Mouse (Mus musculus) lung, postnatal 36 days (tissue): ENCODE data around the gene Sox1.

Experiments used
- DNase-seq: peaks from one replicate; pipeline ENCODE4 v3.0.0; 2022; ENCODE audit warnings: mixed read lengths

The Sox1 gene

GRCm38 (mm10) chr8:12389801-12390639, 5.1 kb upstream of the Sox1 start:
- no peak for DNase-seq

GRCm38 (mm10) chr8:12390640-12391365, 4.3 kb upstream of the Sox1 start:
- no peak for DNase-seq

GRCm38 (mm10) chr8:12391366-12392250, 3.5 kb upstream of the Sox1 start:
- no peak for DNase-seq

- no peak for DNase-seq
Measured at GRCm38 (mm10) chr8:12392801-12393200, 2.3 kb upstream of the Sox1 start.

- no peak for DNase-seq
Measured at GRCm38 (mm10) chr8:12394385-12395000, 602 bp upstream of the Sox1 start.

GRCm38 (mm10) chr8:12396501-12397345, 1.6 kb downstream of the Sox1 start:
- DNase-seq: no peak

GRCm38 (mm10) chr8:12397346-12397925, 2.3 kb downstream of the Sox1 start:
- DNase-seq: no peak

GRCm38 (mm10) chr8:12398011-12398945, 3.2 kb downstream of the Sox1 start:
- DNase-seq: no peak

- DNase-seq: no peak
Measured at GRCm38 (mm10) chr8:12399421-12400205, 4.5 kb downstream of the Sox1 start.

GRCm38 (mm10) chr8:12400611-12401390, 5.7 kb downstream of the Sox1 start:
- no peak for DNase-seq

- DNase-seq: no peak
Measured at GRCm38 (mm10) chr8:12401391-12402270, 6.5 kb downstream of the Sox1 start.

- no peak for DNase-seq
Measured at GRCm38 (mm10) chr8:12402709-12403108, 7.6 kb downstream of the Sox1 start.

GRCm38 (mm10) chr8:12408020-12408419, 12.9 kb downstream of the Sox1 start:
- DNase-seq: no peak

GRCm38 (mm10) chr8:12409976-12410375, 14.9 kb downstream of the Sox1 start:
- DNase-seq: no peak

- no peak for DNase-seq
Measured at GRCm38 (mm10) chr8:12417056-12417455, 22.0 kb downstream of the Sox1 start.

GRCm38 (mm10) chr8:12420537-12420936, 25.4 kb downstream of the Sox1 start:
- no peak for DNase-seq

- no peak for DNase-seq
Measured at GRCm38 (mm10) chr8:12425906-12426305, 30.8 kb downstream of the Sox1 start.
